Mouse (Mus musculus) frontal cortex, postnatal 14 days (tissue): ENCODE measurements at regions not wholly inside any gene's neighbourhood (a gene's known extent, or its start where the extent isn't known, plus 50 kb on each side); places are given as distances from the start of the nearest gene placed in this dataset.
A peak's percentile ranks its signal among the peaks of the same experiment; 100 is the strongest.

Source experiments
- DNase-seq, 2 experiments: peaks; one replicate each; pipeline ENCODE4 v3.0.0; 2022; ENCODE audit warnings: low spot score in 2 of 2

DNA sequence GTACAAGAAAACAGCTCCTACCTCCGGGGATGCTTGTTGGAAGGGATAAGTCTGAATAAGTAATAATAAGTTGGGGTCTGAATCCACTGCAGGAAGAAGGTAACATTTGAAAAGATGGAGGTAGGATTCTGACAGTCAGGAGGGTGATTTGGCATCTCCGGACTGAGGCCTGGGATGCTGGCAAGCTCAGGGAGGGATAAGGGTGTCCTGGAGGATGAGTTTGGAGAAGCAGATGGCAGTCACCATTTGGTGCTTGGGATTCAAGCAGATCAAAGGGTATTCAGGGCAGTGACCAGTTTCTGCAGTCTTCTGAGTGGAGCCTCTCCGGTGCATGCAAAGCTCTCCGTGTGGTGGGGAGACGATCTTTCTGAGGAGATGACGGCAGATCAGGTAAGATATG, 62.9 kb upstream of the Gm2310 start:
- DNase-seq: no peak

DNA sequence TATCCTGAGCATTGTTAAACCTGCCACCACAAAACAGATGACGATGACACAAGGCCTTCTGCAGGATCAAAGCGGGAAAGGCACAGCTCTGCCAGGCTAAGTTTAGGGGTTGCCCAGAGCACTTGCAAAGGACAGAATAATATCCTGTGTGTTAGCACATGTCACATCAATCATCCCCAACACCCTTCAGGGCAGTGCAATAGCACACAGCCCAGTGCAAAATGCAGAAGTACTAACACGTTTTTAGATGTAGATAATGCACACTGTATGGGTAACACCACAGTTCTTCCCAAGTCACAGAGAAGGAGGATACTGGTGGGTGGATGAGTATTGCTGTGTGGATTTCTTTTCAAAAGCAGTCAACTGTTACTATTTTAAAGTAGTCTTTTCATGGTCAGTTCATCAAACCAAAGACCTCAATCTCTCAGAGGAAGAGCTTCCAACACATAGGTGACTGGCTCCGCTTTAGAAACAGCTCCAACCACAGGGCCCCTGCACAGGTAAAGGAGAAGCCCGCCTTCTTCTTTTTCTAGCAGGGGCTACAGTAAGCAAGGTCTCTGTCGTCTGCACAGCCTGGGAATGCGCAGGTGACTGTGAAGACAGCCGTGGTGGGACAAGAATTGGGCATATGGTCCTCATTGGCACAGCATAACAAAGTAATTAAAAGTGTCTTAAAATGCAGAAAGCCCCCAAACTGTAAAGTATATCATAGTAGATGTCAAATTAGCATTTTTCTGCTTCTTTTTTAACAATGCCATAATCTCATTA, 61.6 kb upstream of the Gm2310 start:
- DNase-seq: no peak

DNA sequence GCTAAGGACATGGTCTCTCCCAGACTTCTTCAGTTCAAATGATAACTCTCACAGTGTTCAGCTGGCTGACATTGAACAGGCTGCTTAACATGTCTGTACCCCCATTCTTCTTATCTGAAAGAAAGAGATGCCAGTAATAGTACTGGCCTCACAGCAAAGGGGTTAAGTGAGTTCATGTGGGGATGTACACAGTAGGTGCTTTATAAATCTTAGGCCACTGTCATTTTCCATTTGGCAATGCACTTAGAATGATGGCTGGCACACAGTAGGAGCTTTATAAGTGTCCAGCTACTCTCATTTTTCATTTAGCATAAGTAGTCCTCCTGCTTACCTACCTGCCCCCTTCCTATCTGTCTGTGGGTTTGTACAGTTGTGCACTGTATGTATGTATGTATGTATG, 60.3 kb upstream of the Gm2310 start:
- no peak for DNase-seq

DNA sequence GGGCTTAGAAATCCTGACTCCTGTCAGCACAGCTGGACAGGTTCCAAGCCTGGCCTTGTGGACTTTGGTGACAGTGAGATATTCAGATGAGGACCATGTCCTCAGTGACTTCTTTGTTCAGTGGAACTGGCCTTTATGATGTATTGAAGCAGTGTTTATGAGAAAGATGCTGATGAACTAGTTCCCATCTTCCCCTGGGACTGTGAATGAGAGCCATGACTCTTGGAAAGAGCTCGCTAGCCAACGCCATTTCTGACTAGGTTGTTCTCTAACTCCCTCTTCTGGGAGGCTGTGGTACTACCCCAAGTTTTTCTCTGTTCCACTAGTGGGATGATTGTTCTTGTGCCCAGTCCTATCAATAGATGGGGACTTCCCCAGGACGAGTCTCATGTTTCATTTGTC, 57.7 kb upstream of the Gm2310 start:
- DNase-seq: peak in 1 of 2 experiments; percentile 34

DNA sequence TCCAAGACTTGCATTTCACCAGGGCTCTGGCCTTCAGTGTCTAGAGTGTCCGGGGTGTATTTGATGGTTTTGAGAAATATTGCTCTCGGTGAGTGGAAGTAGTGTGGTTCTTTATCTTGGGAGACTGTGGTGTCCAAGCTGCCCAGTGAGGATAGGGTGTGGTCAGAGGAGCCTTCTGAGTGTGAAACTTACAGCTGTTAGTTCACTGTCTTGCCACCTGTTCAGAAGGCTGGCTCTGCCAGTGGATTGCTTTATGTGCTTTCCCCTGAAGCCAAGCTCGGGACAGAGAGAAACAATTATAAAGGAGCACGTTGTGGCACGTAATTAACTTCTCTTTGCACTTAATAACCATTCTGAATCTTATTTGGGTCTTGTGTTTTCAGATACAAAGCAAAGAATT, 57.2 kb upstream of the Gm2310 start:
- no peak for DNase-seq

DNA sequence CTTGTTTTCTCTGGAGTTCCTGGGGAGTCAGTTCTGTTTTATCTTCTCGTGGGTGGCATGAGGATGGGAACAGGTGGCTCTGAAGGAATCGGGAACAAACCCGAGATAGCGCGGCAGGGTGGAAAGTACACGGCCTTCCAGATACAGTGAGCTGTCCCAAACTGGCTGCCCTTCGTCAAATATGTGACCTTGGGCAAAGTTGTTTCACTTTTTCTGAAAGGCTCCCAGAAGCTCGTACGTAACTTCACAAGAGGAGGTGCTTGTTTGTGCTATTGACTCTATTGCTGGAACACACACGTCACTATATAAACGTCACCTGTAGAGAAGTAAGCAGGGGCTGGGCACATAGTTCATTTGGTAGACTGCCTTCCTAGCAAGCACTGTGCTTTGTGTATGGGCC, 49.9 kb upstream of the Gm2310 start:
- DNase-seq: no peak
